Mouse (Mus musculus): ENCODE data around the gene Mastl. TPM values are rescaled to one million over a fixed set of nuclear protein-coding genes. Genes with fewer than 3 reads are reported as not detected.

Mastl gene
- total RNA-seq (2021) = 1 to 10 TPM; 4.3 to 6.2 TPM
- long read RNA-seq, experiment 1, partial matches to known transcripts = 0 of 2 reads
- long read RNA-seq, experiment 1, other reads (novel, unspliced or antisense) = 2 of 2 reads
- long read RNA-seq, experiment 2, full-length matches to known transcripts = 2 of 4 reads
- long read RNA-seq, experiment 2, partial matches to known transcripts = 0 of 4 reads
- long read RNA-seq, experiment 2, other reads (novel, unspliced or antisense) = 2 of 4 reads

GRCm38 (mm10) chr2:23155777-23156607, at the start of gene Mastl, which contains the start of gene Yme1l1:
Gene Mastl, minus strand, starts transcription at chr2:23156024.
Gene Yme1l1, plus strand, starts transcription at chr2:23156369.
- peak; percentile 98 for DNase-seq

GRCm38 (mm10) chr2:23202900-23203670, 47.3 kb upstream of the Mastl start:
- DNase-seq = peak; percentile 14

- no peak for DNase-seq
Observed at GRCm38 (mm10) chr2:23201034-23201433, 45.2 kb upstream of the Mastl start.

- no peak for DNase-seq
Observed at GRCm38 (mm10) chr2:23194366-23194765, 38.5 kb upstream of the Mastl start.

- no peak for DNase-seq
Observed at GRCm38 (mm10) chr2:23172305-23172704, 16.5 kb upstream of the Mastl start.

GRCm38 (mm10) chr2:23156608-23157081, 821 bp upstream of the Mastl start:
- DNase-seq = no peak

- no peak for DNase-seq
Observed at GRCm38 (mm10) chr2:23155199-23155621, 614 bp downstream of the Mastl start.

GRCm38 (mm10) chr2:23119573-23119972, 36.3 kb downstream of the Mastl start:
- no peak for DNase-seq

- DNase-seq = no peak
Observed at GRCm38 (mm10) chr2:23102266-23102665, 53.6 kb downstream of the Mastl start.

- no peak for DNase-seq
Observed at GRCm38 (mm10) chr2:23097028-23097427, 58.8 kb downstream of the Mastl start.

- peak; percentile 30 for DNase-seq
Observed at GRCm38 (mm10) chr2:23092216-23092615, 63.6 kb downstream of the Mastl start.

- no peak for DNase-seq
Observed at GRCm38 (mm10) chr2:23084540-23084939, 71.3 kb downstream of the Mastl start.

GRCm38 (mm10) chr2:23078588-23078987, 77.2 kb downstream of the Mastl start:
- no peak for DNase-seq

GRCm38 (mm10) chr2:23077693-23078092, 78.1 kb downstream of the Mastl start:
- DNase-seq = no peak

- no peak for DNase-seq
Observed at GRCm38 (mm10) chr2:23076783-23077182, 79.0 kb downstream of the Mastl start.

- DNase-seq = no peak
Observed at GRCm38 (mm10) chr2:23075846-23076245, 80.0 kb downstream of the Mastl start.

GRCm38 (mm10) chr2:23071406-23071805, 84.4 kb downstream of the Mastl start:
- DNase-seq = peak; percentile 14

- DNase-seq = peak; percentile 9
Observed at GRCm38 (mm10) chr2:23070491-23070890, 85.3 kb downstream of the Mastl start.

GRCm38 (mm10) chr2:23068894-23069744, 86.7 kb downstream of the Mastl start:
- peak; percentile 98 for DNase-seq

GRCm38 (mm10) chr2:23068370-23068737, 87.5 kb downstream of the Mastl start:
- no peak for DNase-seq

- DNase-seq = peak; percentile 96
Observed at GRCm38 (mm10) chr2:23067552-23068369, 88.1 kb downstream of the Mastl start, which contains the start of gene Acbd5. Gene Acbd5, plus strand, starts transcription at chr2:23068167.
